Mouse (Mus musculus) neural tube, embryonic 11.5 days (tissue): ENCODE measurements at regions not wholly inside any gene's neighbourhood (a gene's known extent, or its start where the extent isn't known, plus 50 kb on each side); places are given as distances from the start of the nearest gene placed in this dataset.

Source experiments
- ATAC-seq: fragments of 200-750 bp; cut with Nextera tagmentation; 2 replicates; pipeline ENCODE4 v1.8.0; 2017; ENCODE audit warnings: moderate number of reproducible peaks, mild to moderate bottlenecking, moderate TSS enrichment, moderate library complexity; ENCODE audit not compliant: insufficient read depth, low FRiP score, low TSS enrichment
- DNase-seq: peaks from one replicate; pipeline ENCODE4 v3.0.0-alpha.2; 2015; ENCODE audit warnings: low spot score
- H3K27ac ChIP-seq: fragments of 300-500 bp; sonication (generic); 2 replicates; pipeline ENCODE4 v1.5.1; 2014; ENCODE audit warnings: low read depth, mild to moderate bottlenecking, low read length
- H3K27me3 ChIP-seq: fragments of 300-500 bp; sonication (generic); 2 replicates; pipeline ENCODE4 v1.6.1; 2014; ENCODE audit warnings: mild to moderate bottlenecking, low read length, mixed read lengths; ENCODE audit not compliant: control insufficient read depth, insufficient read depth
- H3K36me3 ChIP-seq: fragments of 300-500 bp; sonication (generic); 2 replicates; pipeline ENCODE4 v1.6.1; 2014; ENCODE audit warnings: mild to moderate bottlenecking, low read length, moderate library complexity, mixed read lengths; ENCODE audit not compliant: control insufficient read depth, insufficient read depth
- H3K4me1 ChIP-seq: fragments of 300-500 bp; sonication (generic); 2 replicates; pipeline ENCODE4 v1.6.1; 2014; ENCODE audit warnings: low read length, mixed read lengths; ENCODE audit not compliant: control insufficient read depth, insufficient read depth
- H3K4me2 ChIP-seq: fragments of 300-500 bp; sonication (generic); 2 replicates; pipeline ENCODE4 v1.6.1; 2014; ENCODE audit warnings: low read depth, mild to moderate bottlenecking, moderate library complexity
- H3K4me3 ChIP-seq: fragments of 300-500 bp; sonication (generic); 2 replicates; pipeline ENCODE4 v1.5.1; 2014; ENCODE audit warnings: low read depth, low read length
- H3K9ac ChIP-seq: fragments of 300-500 bp; sonication (generic); 2 replicates; pipeline ENCODE4 v1.6.1; 2014; ENCODE audit warnings: mild to moderate bottlenecking, low read length
- H3K9me3 ChIP-seq: fragments of 300-500 bp; sonication (generic); 2 replicates; pipeline ENCODE4 v1.6.1; 2016; ENCODE audit warnings: low read length; ENCODE audit not compliant: control insufficient read depth
- WGBS: fragments of 180-500 bp; shearing (Covaris S2); extraction: QIAGEN DNeasy Blood & Tissue Kit; methylation state at CpG from one replicate; pipeline ENCODE4 v1.1.7; 2014; 5-methylcytosine and 5-hydroxymethylcytosine counted together

DNA sequence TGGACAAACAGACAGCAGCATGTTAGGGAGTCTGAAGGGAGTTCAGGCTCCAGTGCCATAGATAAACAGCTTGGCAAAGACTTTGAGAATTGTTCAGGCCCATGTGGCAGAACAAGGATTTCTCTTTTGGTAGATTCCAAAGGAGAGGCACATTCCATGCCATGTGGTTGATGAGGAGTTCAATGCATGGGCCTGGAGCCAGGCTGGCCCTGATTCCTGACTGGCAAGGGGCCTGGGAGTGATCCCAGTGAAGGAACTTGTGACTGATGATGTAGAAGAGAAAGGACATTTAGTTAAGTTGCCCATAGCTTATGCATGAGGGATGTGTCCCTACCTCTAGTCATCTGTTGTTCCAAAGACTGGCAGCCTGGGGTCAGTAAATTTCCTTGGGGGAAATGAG lies 395.7 kb downstream of the Nuf2 start:
- H3K27ac ChIP-seq, result no peak overlapping the region
- H3K9ac ChIP-seq, result no peak overlapping the region
- DNase-seq, result no peak
- ATAC-seq, result no peak
- H3K4me1 ChIP-seq, result peaks cover 3% of the 10 kb centered on the region
- H3K4me3 ChIP-seq, result no peak overlapping the region
- H3K36me3 ChIP-seq, result no peaks in the 10 kb centered on the region
- no peaks in the 10 kb centered on the region for H3K9me3 ChIP-seq
- no peak overlapping the region for H3K4me2 ChIP-seq
- H3K27me3 ChIP-seq, result no peaks in the 10 kb centered on the region

DNA sequence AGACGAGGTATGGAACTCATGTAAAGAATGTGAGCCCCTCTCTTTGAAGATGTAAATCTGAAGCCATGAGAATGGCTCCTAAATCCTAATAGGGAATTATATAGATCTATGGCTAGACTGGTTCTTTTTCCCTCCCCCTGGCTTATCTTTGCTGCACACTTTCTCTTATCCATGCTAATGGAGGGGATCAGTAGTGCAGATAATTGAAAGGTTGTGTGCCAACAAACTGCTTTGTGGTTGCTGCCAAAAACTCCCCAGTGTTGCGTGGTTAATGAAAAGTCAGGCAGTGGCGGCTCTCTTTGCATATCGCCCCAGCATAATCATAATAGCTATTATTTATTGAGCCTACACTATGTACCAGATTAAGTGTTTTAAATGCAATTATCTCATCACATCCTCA lies 427.6 kb downstream of the Nuf2 start:
- ATAC-seq, result no peak
- H3K27me3 ChIP-seq, result no peaks in the 10 kb centered on the region
- H3K4me3 ChIP-seq, result no peak overlapping the region
- H3K9ac ChIP-seq, result no peak overlapping the region
- H3K9me3 ChIP-seq, result no peaks in the 10 kb centered on the region
- H3K4me1 ChIP-seq, result no peaks in the 10 kb centered on the region
- WGBS, result 85% methylated on average over 4 of the region's 4 CpGs
- no peak for DNase-seq
- H3K27ac ChIP-seq, result no peak overlapping the region
- no peaks in the 10 kb centered on the region for H3K36me3 ChIP-seq
- no peak overlapping the region for H3K4me2 ChIP-seq

DNA sequence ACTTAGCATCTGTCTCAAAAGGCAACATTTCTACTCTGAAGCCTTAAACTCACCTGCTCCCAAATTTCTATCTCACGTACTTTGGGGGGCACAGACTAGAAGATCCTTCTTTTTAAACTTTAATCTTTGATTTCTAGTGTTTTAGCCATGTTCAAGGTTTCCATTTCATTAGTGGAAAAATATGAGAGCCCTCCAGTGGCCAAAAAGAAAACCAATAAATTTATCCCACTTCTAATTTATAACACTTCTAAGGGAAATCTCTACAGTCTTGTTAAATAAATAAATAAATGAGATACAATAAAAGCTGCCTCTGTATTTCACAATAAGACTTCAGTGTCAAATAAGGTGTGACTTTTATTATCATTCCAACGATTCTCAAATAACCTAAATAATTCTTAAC lies 428.2 kb downstream of the Nuf2 start:
- Histone ChIP-seq H3K4me1 (no peaks in the 10 kb centered on the region), H3K9me3 (no peaks in the 10 kb centered on the region), H3K4me2 (no peak overlapping the region), H3K27me3 (no peaks in the 10 kb centered on the region), H3K9ac (no peak overlapping the region), H3K27ac (no peak overlapping the region), H3K4me3 (no peak overlapping the region), H3K36me3 (no peaks in the 10 kb centered on the region)
- DNase-seq, result no peak
- ATAC-seq, result no peak
- 77% methylated on average over 2 of the region's 2 CpGs for WGBS

GRCm38 (mm10) chr1:169099221-169099620 lies 432.0 kb downstream of the Nuf2 start:
- WGBS, result 68% methylated on average over 5 of the region's 5 CpGs
- no peak overlapping the region for H3K4me3 ChIP-seq
- no peaks in the 10 kb centered on the region for H3K4me1 ChIP-seq
- DNase-seq (no peak), ATAC-seq (no peak)
- H3K9me3 ChIP-seq, result no peaks in the 10 kb centered on the region
- H3K27ac ChIP-seq, result no peak overlapping the region
- no peaks in the 10 kb centered on the region for H3K27me3 ChIP-seq
- no peaks in the 10 kb centered on the region for H3K36me3 ChIP-seq
- no peak overlapping the region for H3K9ac ChIP-seq
- H3K4me2 ChIP-seq, result no peak overlapping the region

GRCm38 (mm10) chr1:169096737-169097136 lies 434.5 kb downstream of the Nuf2 start:
- 78% methylated on average over 5 of the region's 5 CpGs for WGBS
- Histone ChIP-seq H3K27me3 (no peaks in the 10 kb centered on the region), H3K9ac (no peak overlapping the region), H3K27ac (no peak overlapping the region), H3K9me3 (no peaks in the 10 kb centered on the region), H3K4me3 (no peak overlapping the region), H3K4me1 (no peaks in the 10 kb centered on the region), H3K36me3 (no peaks in the 10 kb centered on the region), H3K4me2 (no peak overlapping the region)
- ATAC-seq, result no peak
- DNase-seq, result no peak

- DNase-seq (no peak), ATAC-seq (no peak)
- H3K9ac ChIP-seq, result no peak overlapping the region
- H3K4me3 ChIP-seq, result no peak overlapping the region
- no peak overlapping the region for H3K27ac ChIP-seq
- H3K9me3 ChIP-seq, result no peaks in the 10 kb centered on the region
- H3K4me1 ChIP-seq, result no peaks in the 10 kb centered on the region
- H3K4me2 ChIP-seq, result no peak overlapping the region
- H3K36me3 ChIP-seq, result no peaks in the 10 kb centered on the region
- H3K27me3 ChIP-seq, result no peaks in the 10 kb centered on the region
- 67% methylated on average over 3 of the region's 3 CpGs for WGBS
Observed at GRCm38 (mm10) chr1:169093602-169094354, 437.5 kb downstream of the Nuf2 start.

DNA sequence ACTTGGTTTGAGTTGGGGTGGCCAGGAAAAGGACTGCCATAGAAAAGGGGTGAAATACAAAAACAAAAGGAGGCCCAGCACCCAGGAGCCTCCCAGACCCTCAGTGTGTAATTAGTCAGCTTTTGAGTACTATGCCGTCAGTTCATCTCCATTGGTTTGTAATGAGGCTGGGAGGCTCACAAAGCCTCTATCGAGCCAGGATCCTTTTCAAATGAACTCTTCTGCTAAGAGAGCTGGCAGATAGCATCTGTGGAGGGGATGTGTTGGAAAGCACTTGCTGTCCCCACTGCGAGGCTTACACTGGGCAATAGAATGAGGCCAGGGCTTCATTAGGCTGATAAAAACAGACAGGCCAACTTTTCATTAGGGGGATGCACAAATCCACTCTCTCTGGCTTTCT lies 445.2 kb downstream of the Nuf2 start:
- H3K36me3 ChIP-seq, result no peaks in the 10 kb centered on the region
- no peak overlapping the region for H3K27ac ChIP-seq
- WGBS, result 46% methylated on average over 3 of the region's 3 CpGs
- no peak for ATAC-seq
- DNase-seq, result no peak
- H3K27me3 ChIP-seq, result no peaks in the 10 kb centered on the region
- H3K4me1 ChIP-seq, result no peaks in the 10 kb centered on the region
- no peak overlapping the region for H3K9ac ChIP-seq
- H3K9me3 ChIP-seq, result no peaks in the 10 kb centered on the region
- H3K4me3 ChIP-seq, result no peak overlapping the region
- no peak overlapping the region for H3K4me2 ChIP-seq

- DNase-seq (no peak), ATAC-seq (no peak)
- no peak overlapping the region for H3K9ac ChIP-seq
- WGBS, result 95% methylated on average over 1 of the region's 1 CpGs
- no peak overlapping the region for H3K4me2 ChIP-seq
- H3K4me1 ChIP-seq, result no peaks in the 10 kb centered on the region
- H3K36me3 ChIP-seq, result no peaks in the 10 kb centered on the region
- H3K9me3 ChIP-seq, result no peaks in the 10 kb centered on the region
- H3K27me3 ChIP-seq, result no peaks in the 10 kb centered on the region
- H3K4me3 ChIP-seq, result no peak overlapping the region
- no peak overlapping the region for H3K27ac ChIP-seq
Observed at GRCm38 (mm10) chr1:169080686-169081085, 450.6 kb downstream of the Nuf2 start.

GRCm38 (mm10) chr1:169077228-169077627 lies 454.0 kb downstream of the Nuf2 start:
- Histone ChIP-seq H3K36me3 (no peaks in the 10 kb centered on the region), H3K27me3 (no peaks in the 10 kb centered on the region), H3K9ac (no peak overlapping the region), H3K4me2 (no peak overlapping the region), H3K4me1 (no peaks in the 10 kb centered on the region), H3K9me3 (no peaks in the 10 kb centered on the region), H3K4me3 (no peak overlapping the region), H3K27ac (no peak overlapping the region)
- DNase-seq, result no peak
- no peak for ATAC-seq
- WGBS, result 94% methylated on average over 5 of the region's 5 CpGs
